Mouse (Mus musculus): Measurements from ENCODE around the gene Borcs7.

Borcs7 gene

GRCm38 (mm10) chr19:46689460-46690372 lies at the start of gene Borcs7:
Gene Borcs7 (plus strand): TSS chr19:46689906.
- in situ Hi-C loops (cut with MseI, MboI): no loop called here

GRCm38 (mm10) chr19:46640780-46641179 lies 48.9 kb upstream of the Borcs7 start:
- in situ Hi-C loops (cut with MseI, MboI): no loop called here

- in situ Hi-C loops (cut with MseI, MboI): no loop called here
Measured at GRCm38 (mm10) chr19:46641420-46642085, 48.2 kb upstream of the Borcs7 start.

GRCm38 (mm10) chr19:46642136-46642753 lies 47.5 kb upstream of the Borcs7 start:
- in situ Hi-C loops (cut with MseI, MboI): no loop called here

- in situ Hi-C loops (cut with MseI, MboI): no loop called here
Measured at GRCm38 (mm10) chr19:46643236-46643635, 46.5 kb upstream of the Borcs7 start.

GRCm38 (mm10) chr19:46644343-46644792 lies 45.3 kb upstream of the Borcs7 start:
- in situ Hi-C loops (cut with MseI, MboI): no loop called here

- in situ Hi-C loops (cut with MseI, MboI): no loop called here
Measured at GRCm38 (mm10) chr19:46644793-46645602, 44.7 kb upstream of the Borcs7 start.

GRCm38 (mm10) chr19:46646041-46646481 lies 43.6 kb upstream of the Borcs7 start:
- in situ Hi-C loops (cut with MseI, MboI): no loop called here

- in situ Hi-C loops (cut with MseI, MboI): no loop called here
Measured at GRCm38 (mm10) chr19:46647254-46647653, 42.5 kb upstream of the Borcs7 start.

GRCm38 (mm10) chr19:46647850-46648249 lies 41.9 kb upstream of the Borcs7 start:
- in situ Hi-C loops (cut with MseI, MboI): no loop called here

GRCm38 (mm10) chr19:46648565-46648964 lies 41.1 kb upstream of the Borcs7 start:
- in situ Hi-C loops (cut with MseI, MboI): no loop called here

GRCm38 (mm10) chr19:46653188-46653587 lies 36.5 kb upstream of the Borcs7 start:
- in situ Hi-C loops (cut with MseI, MboI): no loop called here

GRCm38 (mm10) chr19:46653616-46654235 lies 36.0 kb upstream of the Borcs7 start:
- in situ Hi-C loops (cut with MseI, MboI): no loop called here

GRCm38 (mm10) chr19:46655626-46656025 lies 34.1 kb upstream of the Borcs7 start:
- in situ Hi-C loops (cut with MseI, MboI): no loop called here

GRCm38 (mm10) chr19:46656151-46656840 lies 33.4 kb upstream of the Borcs7 start:
- in situ Hi-C loops (cut with MseI, MboI): no loop called here

- in situ Hi-C loops (cut with MseI, MboI): no loop called here
Measured at GRCm38 (mm10) chr19:46657339-46658020, 32.2 kb upstream of the Borcs7 start.

GRCm38 (mm10) chr19:46658348-46658747 lies 31.4 kb upstream of the Borcs7 start:
- in situ Hi-C loops (cut with MseI, MboI): no loop called here

GRCm38 (mm10) chr19:46658851-46659250 lies 30.9 kb upstream of the Borcs7 start:
- in situ Hi-C loops (cut with MseI, MboI): no loop called here

GRCm38 (mm10) chr19:46661511-46661910 lies 28.2 kb upstream of the Borcs7 start:
- in situ Hi-C loops (cut with MseI, MboI): no loop called here

GRCm38 (mm10) chr19:46662214-46662613 lies 27.5 kb upstream of the Borcs7 start:
- in situ Hi-C loops (cut with MseI, MboI): no loop called here
